Mouse (Mus musculus): ENCODE data around the gene Mrps6. TPM values are rescaled to one million over a fixed set of nuclear protein-coding genes. Genes with fewer than 3 reads are reported as not detected.

The Mrps6 gene
- polyA plus RNA-seq (2015; fragmentation: Nextera tagmentation; extraction: Ambion mirVana): 106 and 122 TPM in 2 replicates

DNA sequence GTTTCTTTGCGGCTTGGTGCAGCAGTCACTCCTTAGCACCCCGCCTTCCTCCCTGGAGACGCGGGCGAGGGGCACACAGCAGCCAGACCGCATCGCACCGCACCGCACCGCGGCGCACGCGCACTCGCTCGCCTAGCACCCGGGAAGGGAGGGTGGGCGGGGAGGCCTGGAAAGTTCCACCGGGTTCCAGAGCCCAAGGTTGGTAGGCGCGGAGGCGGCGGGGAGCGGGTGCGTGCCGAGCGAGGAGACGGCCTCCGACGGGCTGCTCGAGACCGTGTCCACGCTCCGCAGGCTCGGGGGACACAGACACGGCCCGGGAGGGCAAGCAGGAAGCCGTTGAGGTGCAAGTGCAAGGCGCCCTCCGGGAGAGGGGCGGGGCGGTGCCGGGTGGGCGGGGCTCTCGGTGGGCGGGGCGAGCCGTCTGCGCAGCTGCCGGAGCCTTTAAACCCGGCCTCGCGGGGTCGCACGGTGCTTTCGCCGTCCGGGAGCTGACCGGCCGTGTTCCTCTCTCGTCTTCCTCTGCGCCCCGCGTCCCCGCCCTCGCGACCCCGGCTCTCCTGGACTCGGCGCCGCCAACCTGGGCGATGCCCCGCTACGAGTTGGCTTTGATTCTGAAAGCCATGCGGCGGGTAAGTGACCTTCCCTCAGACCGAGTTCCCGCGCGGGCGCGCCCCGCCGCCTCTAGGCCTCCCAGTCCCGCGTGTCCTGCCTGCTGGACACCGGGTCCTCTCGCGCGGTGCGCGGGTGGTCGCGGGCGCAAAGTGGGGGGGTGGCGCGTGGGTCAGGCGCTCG is at the start of gene Mrps6, which contains the start of the genes Gm49711 and Slc5a3:
TSS of gene Mrps6 (plus strand) at position 419 of the 792 bp plus-strand sequence.
TSS of gene Gm49711 (plus strand) at position 465 of the 792 bp plus-strand sequence.
TSS of gene Slc5a3 (plus strand) at position 471 of the 792 bp plus-strand sequence.
- peak within 1 kb of the TSS; percentile 87 for H3K27ac ChIP-seq (replicated peaks)
- under 1% methylated on average over 99 of the region's 99 CpGs for WGBS
- peaks cover 23% of the 10 kb centered on the region for H3K36me3 ChIP-seq
- no peaks in the 10 kb centered on the region for H3K27me3 ChIP-seq (replicated peaks)
- H3K4me3 ChIP-seq: peak within 1 kb of the TSS; percentile 66
- peak within 1 kb of the TSS; percentile 86 for H3K9ac ChIP-seq
- H3K9me3 ChIP-seq: peaks cover 8% of the 10 kb centered on the region
- peak; percentile 86 for ATAC-seq (ENCODE audit: extremely low read depth, insufficient number of reproducible peaks, low FRiP score, low TSS enrichment)
- peak within 1 kb of the TSS; percentile 94 for H3K4me2 ChIP-seq
- peaks cover 33% of the 10 kb centered on the region for H3K4me1 ChIP-seq

GRCm38 (mm10) chr16:92009586-92009985 is 48.5 kb upstream of the Mrps6 start:
- H3K9ac ChIP-seq: no peak overlapping the region
- H3K4me2 ChIP-seq: no peak overlapping the region
- no peaks in the 10 kb centered on the region for H3K27me3 ChIP-seq (replicated peaks)
- no peak overlapping the region for H3K4me3 ChIP-seq
- no peaks in the 10 kb centered on the region for H3K9me3 ChIP-seq
- no peaks in the 10 kb centered on the region for H3K4me1 ChIP-seq
- WGBS: 79% methylated on average over 2 of the region's 2 CpGs
- H3K27ac ChIP-seq (replicated peaks): no peak overlapping the region
- no peak for ATAC-seq (ENCODE audit: extremely low read depth, insufficient number of reproducible peaks, low FRiP score, low TSS enrichment)
- no peaks in the 10 kb centered on the region for H3K36me3 ChIP-seq

GRCm38 (mm10) chr16:92016792-92017191 is 41.3 kb upstream of the Mrps6 start:
- H3K36me3 ChIP-seq: no peaks in the 10 kb centered on the region
- no peak overlapping the region for H3K9ac ChIP-seq
- H3K9me3 ChIP-seq: no peaks in the 10 kb centered on the region
- no peaks in the 10 kb centered on the region for H3K27me3 ChIP-seq (replicated peaks)
- H3K4me3 ChIP-seq: no peak overlapping the region
- ATAC-seq (ENCODE audit: extremely low read depth, insufficient number of reproducible peaks, low FRiP score, low TSS enrichment): no peak
- WGBS: 76% methylated on average over 8 of the region's 8 CpGs
- H3K4me1 ChIP-seq: peaks cover 9% of the 10 kb centered on the region
- no peak overlapping the region for H3K4me2 ChIP-seq
- H3K27ac ChIP-seq (replicated peaks): no peak overlapping the region

DNA sequence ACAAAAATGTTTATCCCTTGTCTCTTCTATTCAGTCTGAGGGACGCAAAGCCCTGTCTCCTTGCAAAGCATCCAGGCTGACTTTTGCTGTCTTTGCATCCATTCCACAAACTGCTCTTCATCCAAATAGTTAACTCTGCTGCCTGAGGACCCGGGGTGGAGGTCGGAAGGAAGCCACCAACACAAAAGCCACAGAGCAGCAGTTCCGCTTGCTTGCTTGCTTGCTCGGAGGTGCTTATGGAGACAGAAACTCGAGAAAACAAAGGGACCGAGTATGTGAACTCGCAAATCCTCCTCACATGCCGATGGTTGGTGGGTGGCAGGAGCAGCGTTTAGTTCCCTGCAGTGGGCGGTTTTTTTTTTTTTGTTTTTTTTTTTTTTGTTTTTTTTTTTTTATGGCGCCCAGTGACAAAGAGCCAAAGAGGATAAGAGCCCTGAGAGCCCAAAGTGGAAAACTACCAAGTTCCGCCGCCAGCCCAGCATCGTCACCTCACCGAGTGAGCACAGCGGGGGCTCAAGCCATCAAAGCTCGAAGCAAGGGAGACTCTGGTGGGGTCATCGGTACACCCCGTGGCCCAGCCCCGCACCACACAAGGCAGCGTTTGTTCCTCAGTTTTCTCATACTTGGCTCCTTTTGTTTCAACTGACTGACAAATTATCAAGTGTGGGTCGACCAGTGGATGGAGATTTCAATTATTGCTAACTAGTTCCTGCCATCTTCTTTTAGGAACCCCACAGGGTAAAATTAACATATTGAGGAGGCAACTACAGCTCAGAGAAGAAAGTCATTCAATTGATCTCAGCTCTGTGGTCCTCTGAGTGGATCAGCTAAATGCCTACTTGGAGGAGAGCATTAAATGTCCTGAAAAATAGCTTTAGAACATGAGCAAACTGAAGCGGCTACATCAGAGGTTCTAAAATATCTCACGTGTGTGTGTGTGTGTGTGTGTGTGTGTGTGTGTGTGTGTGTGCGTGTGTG is 38.6 kb upstream of the Mrps6 start:
- ATAC-seq (ENCODE audit: extremely low read depth, insufficient number of reproducible peaks, low FRiP score, low TSS enrichment): no peak; the same call in 1 of the 2 replicates
- Histone ChIP-seq H3K27me3 (replicated peaks) (no peaks in the 10 kb centered on the region), H3K9me3 (no peaks in the 10 kb centered on the region), H3K4me2 (peak overlapping the region; percentile 75), H3K36me3 (no peaks in the 10 kb centered on the region), H3K27ac (replicated peaks) (peak overlapping the region; percentile 64), H3K9ac (peak overlapping the region; percentile 81), H3K4me1 (peaks cover 34% of the 10 kb centered on the region), H3K4me3 (peak overlapping the region; percentile 53)
- WGBS: 7% methylated on average over 26 of the region's 26 CpGs

DNA sequence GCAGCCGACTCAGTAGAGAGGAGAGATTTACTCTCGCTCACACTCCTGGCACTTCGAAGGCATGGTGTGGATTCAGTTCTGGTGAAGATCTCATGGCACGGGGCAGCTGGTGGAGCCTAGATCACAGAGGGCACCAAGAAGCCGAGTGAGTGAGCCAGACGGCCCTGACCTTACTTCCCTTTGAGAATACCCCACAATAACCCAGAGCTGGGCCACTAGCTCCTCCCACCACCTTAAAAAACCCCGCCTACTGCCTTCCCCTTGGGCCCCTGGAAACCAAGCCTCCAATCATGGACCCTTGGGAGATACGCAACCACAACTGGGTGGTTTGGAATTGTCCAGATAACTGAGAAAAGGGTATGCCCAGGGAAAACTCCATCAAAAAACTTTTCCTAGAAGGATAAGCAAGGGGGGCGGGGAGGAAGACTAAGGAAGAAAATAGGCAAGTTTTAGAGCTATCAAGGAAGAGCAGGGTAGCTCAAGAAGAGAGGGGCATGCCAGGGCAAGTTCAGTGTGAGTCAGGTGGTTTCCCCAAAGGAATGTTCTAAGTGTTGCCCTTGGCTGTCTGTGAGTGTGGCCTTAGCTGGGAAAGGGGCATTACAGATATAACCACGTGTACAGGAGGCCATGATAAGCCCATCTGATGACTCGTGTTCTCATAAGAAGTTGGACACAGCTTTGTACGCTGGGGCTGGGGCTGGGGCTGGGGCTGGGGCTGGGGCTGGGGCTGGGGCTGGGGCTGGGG is 36.2 kb upstream of the Mrps6 start:
- Histone ChIP-seq H3K27ac (replicated peaks) (peak overlapping the region; percentile 53; the same call in 1 of the 2 replicates), H3K4me2 (no peak overlapping the region), H3K36me3 (no peaks in the 10 kb centered on the region), H3K4me1 (peaks cover 36% of the 10 kb centered on the region), H3K27me3 (replicated peaks) (no peaks in the 10 kb centered on the region), H3K9ac (no peak overlapping the region), H3K9me3 (no peaks in the 10 kb centered on the region), H3K4me3 (no peak overlapping the region)
- WGBS: 65% methylated on average over 12 of the region's 12 CpGs
- no peak for ATAC-seq (ENCODE audit: extremely low read depth, insufficient number of reproducible peaks, low FRiP score, low TSS enrichment)

DNA sequence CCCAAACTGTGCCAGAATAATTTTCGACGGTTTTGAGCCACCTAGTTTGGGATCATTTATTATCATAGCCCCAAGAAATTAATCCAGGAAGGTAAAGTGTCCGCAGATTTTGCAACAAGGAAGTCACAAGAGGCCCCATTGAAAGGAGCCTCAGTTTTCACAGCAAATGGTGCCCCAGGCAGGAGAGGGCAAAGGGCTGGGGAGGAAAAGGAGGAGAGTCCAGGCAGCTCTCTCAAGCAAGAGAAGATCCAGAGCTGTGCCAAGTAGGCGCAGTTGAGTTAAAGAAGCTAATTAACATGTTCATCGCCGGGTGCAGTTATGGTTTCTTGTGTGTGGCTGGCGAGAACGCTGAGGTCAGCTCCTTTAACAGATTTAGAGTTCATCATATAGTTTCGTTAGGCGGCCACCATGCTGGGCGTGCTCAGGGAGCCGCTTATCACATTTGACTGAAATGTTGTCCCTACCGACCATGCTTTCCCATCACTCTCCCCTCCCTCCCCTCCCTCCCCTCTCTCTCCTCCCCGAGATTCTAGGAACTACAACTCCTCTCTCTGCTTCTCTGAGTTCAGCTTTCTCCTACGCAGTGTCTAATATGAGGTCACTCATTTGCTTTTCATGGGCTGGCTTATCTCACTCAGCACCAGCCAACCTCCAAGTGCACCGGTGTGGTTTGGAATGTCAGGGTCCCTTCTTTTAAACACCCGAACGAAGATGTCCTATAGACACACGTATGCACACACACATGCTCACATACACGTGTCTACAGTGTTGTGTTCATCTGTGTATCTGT is 35.4 kb upstream of the Mrps6 start:
- Histone ChIP-seq H3K27me3 (replicated peaks) (no peaks in the 10 kb centered on the region), H3K9ac (no peak overlapping the region), H3K27ac (replicated peaks) (peak overlapping the region; percentile 53), H3K4me3 (no peak overlapping the region), H3K36me3 (no peaks in the 10 kb centered on the region), H3K9me3 (no peaks in the 10 kb centered on the region), H3K4me1 (peaks cover 36% of the 10 kb centered on the region), H3K4me2 (peak overlapping the region; percentile 32)
- no peak for ATAC-seq (ENCODE audit: extremely low read depth, insufficient number of reproducible peaks, low FRiP score, low TSS enrichment)
- WGBS: 35% methylated on average over 20 of the region's 20 CpGs

GRCm38 (mm10) chr16:92033286-92033685 is 24.8 kb upstream of the Mrps6 start:
- WGBS: 69% methylated on average over 3 of the region's 3 CpGs

DNA sequence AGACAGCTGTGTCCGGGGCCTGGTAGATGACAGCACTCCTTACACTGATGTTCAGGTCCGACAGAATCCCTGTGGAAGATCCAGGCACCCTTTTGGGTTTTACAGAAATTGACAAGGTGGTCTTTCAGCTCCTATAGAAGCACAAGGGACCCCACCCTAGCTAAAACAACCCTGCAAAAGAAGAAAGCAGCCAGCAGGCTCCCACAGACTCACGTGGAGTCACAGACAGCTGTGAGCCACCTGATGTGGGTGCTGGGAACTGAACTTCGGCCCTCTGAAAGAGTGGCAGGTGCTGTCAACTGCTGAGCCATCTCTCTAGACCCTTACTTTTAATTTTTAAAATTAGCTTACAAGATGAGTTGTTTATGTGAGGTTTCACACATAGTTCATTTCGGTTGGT is 23.4 kb upstream of the Mrps6 start:
- no peak overlapping the region for H3K27ac ChIP-seq (replicated peaks)
- H3K9ac ChIP-seq: no peak overlapping the region
- H3K9me3 ChIP-seq: no peaks in the 10 kb centered on the region; the same call in 1 of the 2 replicates
- no peak overlapping the region for H3K4me3 ChIP-seq
- H3K4me1 ChIP-seq: peaks cover 4% of the 10 kb centered on the region; the same call in 1 of the 2 replicates
- ATAC-seq (ENCODE audit: extremely low read depth, insufficient number of reproducible peaks, low FRiP score, low TSS enrichment): no peak
- 66% methylated on average over 5 of the region's 5 CpGs for WGBS
- H3K4me2 ChIP-seq: no peak overlapping the region
- no peaks in the 10 kb centered on the region for H3K36me3 ChIP-seq
- H3K27me3 ChIP-seq (replicated peaks): no peaks in the 10 kb centered on the region

More at GRCm38 (mm10) chr16:92033286-92033685, 24.8 kb upstream of the Mrps6 start:
- H3K9me3 ChIP-seq: no peaks in the 10 kb centered on the region
- H3K27ac ChIP-seq (replicated peaks): no peak overlapping the region
- H3K36me3 ChIP-seq: no peaks in the 10 kb centered on the region
- no peak for ATAC-seq (ENCODE audit: extremely low read depth, insufficient number of reproducible peaks, low FRiP score, low TSS enrichment)
- peaks cover 7% of the 10 kb centered on the region for H3K4me1 ChIP-seq
- H3K27me3 ChIP-seq (replicated peaks): no peaks in the 10 kb centered on the region
- no peak overlapping the region for H3K4me3 ChIP-seq
- H3K4me2 ChIP-seq: no peak overlapping the region
- H3K9ac ChIP-seq: no peak overlapping the region

DNA sequence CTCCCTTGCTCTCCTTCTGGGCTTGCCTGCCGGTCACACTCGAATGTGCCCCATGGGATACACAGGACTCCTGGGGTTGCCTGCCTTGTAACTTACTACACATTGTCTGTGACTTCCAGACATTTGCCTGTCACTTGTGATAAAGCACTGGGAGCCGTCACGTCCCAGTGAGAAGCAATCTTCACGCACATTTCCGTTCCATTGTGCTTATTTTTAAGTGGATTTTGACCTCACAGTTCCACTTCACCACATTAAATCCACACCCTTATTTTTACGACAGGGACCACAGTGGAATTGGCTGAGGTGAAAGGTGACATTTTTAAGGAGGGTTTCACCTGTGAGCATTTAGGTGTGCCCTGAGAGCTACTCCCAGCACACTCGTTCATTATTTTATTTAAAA is 21.4 kb upstream of the Mrps6 start:
- peak overlapping the region; percentile 31; the same call in 1 of the 2 replicates for H3K27ac ChIP-seq (replicated peaks)
- no peaks in the 10 kb centered on the region for H3K27me3 ChIP-seq (replicated peaks)
- no peak overlapping the region for H3K4me3 ChIP-seq
- H3K9me3 ChIP-seq: peaks cover 4% of the 10 kb centered on the region; the same call in 1 of the 2 replicates
- no peaks in the 10 kb centered on the region for H3K36me3 ChIP-seq
- peaks cover 4% of the 10 kb centered on the region; the same call in 1 of the 2 replicates for H3K4me1 ChIP-seq
- H3K9ac ChIP-seq: no peak overlapping the region
- WGBS: 48% methylated on average over 8 of the region's 8 CpGs
- no peak overlapping the region for H3K4me2 ChIP-seq
- ATAC-seq (ENCODE audit: extremely low read depth, insufficient number of reproducible peaks, low FRiP score, low TSS enrichment): no peak

Data from heart, embryonic 13.5 days (tissue).